Mouse (Mus musculus) layer of hippocampus, adult 9-10 months (tissue): ENCODE measurements around the gene Slfn8.
"Not testable (repeated sequence)": the region's sequence is repeated elsewhere in the genome, so short reads cannot be mapped to it uniquely, and the experiment has no call there.

Source experiments
- DNase-seq: peaks from one replicate; pipeline ENCODE4 v3.0.0; 2022; ENCODE audit warnings: low spot score

Gene Slfn8

GRCm38 (mm10) chr11:82991469-82992166 lies 29.0 kb downstream of the Slfn8 start, which contains the start of gene Slfn9:
Gene Slfn9 (minus strand): TSS chr11:82991830.
- no peak for DNase-seq

- not testable (repeated sequence) for DNase-seq
These were observed 29.8 kb downstream of the Slfn8 start for GRCm38 (mm10) chr11:82990612-82991385.

- no peak for DNase-seq
These were observed 31.3 kb downstream of the Slfn8 start for GRCm38 (mm10) chr11:82989357-82989756.

GRCm38 (mm10) chr11:82987621-82988020 lies 33.0 kb downstream of the Slfn8 start:
- no peak for DNase-seq

DNA sequence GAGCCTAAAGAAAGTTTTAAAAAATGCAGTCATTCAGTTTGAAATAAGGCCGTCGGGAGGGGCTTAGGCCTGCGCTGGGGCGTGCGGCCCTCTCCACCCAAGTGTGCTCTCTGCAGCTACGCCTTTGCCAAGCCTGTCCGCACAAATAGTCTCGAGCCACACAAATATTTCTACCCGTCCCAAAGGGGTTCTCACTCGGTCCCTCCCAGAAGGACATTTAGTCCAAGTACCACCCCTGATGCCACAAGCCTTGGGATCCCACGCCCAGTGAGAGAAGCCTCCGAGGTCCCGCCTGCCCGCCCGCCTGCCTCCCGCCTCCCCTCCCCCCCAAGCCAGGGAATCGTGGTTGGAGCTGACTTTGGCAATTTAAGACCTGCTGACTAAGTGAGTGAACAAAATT lies 37.4 kb downstream of the Slfn8 start:
- DNase-seq: no peak

- not testable (repeated sequence) for DNase-seq
These were observed 38.2 kb downstream of the Slfn8 start for GRCm38 (mm10) chr11:82982409-82982808.

DNA sequence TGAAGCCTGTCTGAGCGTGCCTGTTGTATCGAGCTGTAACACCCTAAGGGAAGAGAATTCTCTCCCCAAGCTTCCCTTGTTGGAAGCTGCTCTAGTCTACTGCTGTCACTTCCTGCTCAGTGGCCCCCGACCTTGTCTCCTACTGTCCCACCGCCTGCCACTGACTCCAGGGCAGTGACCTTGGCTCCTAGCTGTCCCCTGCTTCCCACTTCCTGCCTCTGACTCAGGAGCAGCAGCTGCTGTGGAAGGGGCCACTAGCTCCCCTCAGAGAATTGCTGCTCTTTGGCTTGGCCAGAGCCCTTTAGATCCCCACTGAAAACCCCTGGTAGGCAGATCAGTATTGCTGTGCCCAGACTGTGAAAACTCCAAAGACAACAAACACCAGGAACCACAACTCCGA lies 46.7 kb downstream of the Slfn8 start:
- no peak for DNase-seq

DNA sequence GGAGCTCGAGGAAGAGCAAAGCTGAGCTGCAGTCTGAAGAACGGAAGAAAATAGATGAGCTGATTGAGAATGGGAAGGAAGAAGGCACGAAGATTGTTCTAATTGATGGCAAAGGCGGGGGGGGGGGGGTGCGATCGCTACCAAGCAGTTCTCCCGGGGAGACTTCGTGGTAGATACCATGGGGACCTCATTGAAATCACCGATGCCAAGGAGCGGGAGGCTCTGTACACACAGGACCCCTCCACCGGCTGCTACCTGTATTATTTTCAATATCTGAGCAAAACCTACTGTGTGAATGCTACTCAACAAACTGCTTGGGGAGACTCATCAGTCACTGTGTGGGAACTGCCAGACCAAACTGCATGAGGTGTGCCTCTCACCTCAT lies 49.0 kb downstream of the Slfn8 start:
- DNase-seq: no peak

GRCm38 (mm10) chr11:82970712-82971589 lies 49.7 kb downstream of the Slfn8 start:
- no peak for DNase-seq

- no peak for DNase-seq
These were observed 58.4 kb downstream of the Slfn8 start for GRCm38 (mm10) chr11:82962215-82962614.

- no peak for DNase-seq
These were observed 58.9 kb downstream of the Slfn8 start for GRCm38 (mm10) chr11:82961743-82962142.

- DNase-seq: peak; percentile 31
These were observed 61.0 kb downstream of the Slfn8 start for GRCm38 (mm10) chr11:82959613-82960012.

DNA sequence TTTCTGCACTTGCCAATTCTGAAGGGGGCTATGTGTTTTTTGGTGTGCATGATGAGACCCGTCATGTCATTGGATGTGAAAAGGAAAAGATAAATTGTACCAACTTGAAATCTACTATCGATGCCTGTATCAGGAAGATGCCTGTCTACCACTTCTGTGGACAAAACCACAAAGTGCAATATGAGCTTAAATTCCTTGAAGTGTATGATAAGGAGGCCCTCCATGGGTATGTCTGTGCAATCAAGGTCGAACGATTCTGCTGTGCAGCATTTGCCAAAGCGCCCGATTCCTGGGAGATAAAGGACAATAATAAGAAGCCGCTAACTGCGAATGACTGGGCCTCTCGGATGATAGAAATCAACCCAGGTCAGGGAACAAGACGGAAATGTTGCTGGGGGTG lies 63.7 kb downstream of the Slfn8 start:
- DNase-seq: no peak

- DNase-seq: no peak
These were observed 66.0 kb downstream of the Slfn8 start for GRCm38 (mm10) chr11:82954631-82955030.

DNA sequence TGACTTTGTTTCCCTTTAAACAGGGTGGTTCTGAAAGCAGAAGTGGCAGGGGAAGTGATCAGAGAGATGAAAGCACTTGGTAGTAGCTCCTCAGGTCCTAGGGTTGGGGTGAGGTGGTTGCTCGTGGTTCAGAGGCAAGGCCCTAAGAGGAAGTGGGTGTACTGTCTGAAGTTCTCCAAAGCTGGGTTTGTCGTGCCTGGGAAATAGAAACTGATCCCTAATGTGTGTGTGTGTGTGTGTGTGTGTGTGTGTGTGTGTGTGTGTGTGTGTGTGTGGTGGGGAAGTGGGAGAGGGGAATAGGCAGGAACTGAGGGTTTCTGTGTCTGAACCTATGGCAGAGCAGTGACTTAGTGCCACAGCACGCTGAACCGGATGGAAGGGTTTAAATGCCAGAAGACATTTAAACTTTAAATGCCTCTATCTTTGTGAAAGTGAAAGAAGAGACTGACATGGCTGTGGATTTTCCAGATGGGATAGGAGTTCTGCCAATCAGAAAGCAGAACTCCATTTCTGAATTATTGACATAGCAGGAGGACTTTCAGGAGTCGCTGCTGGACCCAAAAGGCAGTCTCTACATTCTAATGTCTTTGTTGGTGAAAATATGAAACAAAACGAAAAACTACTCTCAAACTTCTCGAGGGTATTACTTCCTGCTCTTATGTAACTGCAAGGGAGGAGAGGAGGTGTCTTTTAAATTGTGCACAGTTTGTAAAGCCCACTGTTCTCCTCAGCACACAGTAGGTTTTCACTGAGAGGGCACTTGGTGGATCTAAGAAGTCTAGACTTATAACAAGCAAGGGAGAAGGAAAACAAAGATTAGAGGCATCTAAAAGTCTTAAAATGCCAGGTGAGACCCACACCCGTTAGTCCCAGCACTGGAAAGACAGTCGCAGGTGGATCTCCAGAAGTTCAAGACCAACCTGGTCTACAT lies 67.7 kb downstream of the Slfn8 start:
- no peak for DNase-seq
